Mouse (Mus musculus): ENCODE data around the gene Adam6a.
"Not testable (repeated sequence)": the region's sequence is repeated elsewhere in the genome, so short reads cannot be mapped to it uniquely, and the experiment has no call there.

Gene Adam6a

GRCm38 (mm10) chr12:113543608-113544007 lies at the start of gene Adam6a:
TSS of gene Adam6a (plus strand) at chr12:113543908.
- not testable (repeated sequence) for DNase-seq (ENCODE audit: low spot score in 2 of 2)

- DNase-seq (ENCODE audit: low spot score in 2 of 2): no peak
Measured at GRCm38 (mm10) chr12:113525901-113526300, 17.8 kb upstream of the Adam6a start.

- peak in 1 of 2 experiments; percentile 64 for DNase-seq (ENCODE audit: low spot score in 2 of 2)
Measured at GRCm38 (mm10) chr12:113578241-113578640, 34.5 kb downstream of the Adam6a start.

GRCm38 (mm10) chr12:113588001-113588400 lies 44.3 kb downstream of the Adam6a start:
- peak in 1 of 2 experiments; percentile 32 for DNase-seq (ENCODE audit: low spot score in 2 of 2)
